Mouse (Mus musculus) spleen, postnatal 14 days (tissue): ENCODE results near the gene Tfpi.

Experiments
- DNase-seq, 2 experiments: peaks; one replicate each; pipeline ENCODE4 v3.0.0; 2021 to 2022; ENCODE audit warnings: low spot score in 2 of 2

The Tfpi gene

DNA sequence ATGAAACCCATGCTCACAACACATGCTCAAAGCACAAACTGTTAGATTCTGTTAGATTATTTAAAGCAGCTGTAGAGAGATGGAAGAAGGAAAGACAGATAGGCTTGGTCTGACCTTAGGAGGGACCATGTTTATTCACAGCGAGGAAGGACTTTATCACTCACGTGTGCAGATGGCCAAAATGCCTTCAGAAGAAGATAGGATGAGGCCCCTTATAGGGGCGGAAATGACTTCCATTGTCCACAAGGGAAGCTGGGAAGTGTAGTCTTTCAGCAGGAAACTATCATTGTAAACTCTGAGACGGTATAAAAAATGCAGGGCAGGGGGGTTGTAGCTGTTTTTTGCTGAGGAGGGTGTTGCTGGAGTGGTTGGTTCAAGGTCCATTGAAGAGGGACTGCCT lies at the start of gene Tfpi:
Tfpi (minus strand) TSS at position 199 of the 400 bp plus-strand sequence.
- DNase-seq: no peak

DNA sequence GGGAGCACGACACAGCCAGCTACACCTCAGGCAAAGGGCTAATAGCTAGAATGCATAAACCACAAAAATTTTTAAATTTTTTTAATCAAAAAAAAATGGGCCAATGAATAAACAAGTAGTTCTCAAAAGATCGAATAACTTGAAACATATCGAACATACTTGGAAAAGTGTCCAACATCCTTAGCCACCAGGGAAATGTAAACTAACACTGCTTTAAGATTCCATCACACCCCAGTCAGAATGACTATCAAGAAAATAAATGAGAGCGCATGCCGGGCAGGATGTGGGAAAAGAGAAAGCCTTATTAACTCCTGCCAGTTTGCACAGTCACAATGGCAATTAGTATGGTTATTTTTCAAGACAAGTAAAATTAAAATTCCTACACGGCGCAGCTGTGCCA lies 49.6 kb upstream of the Tfpi start:
- DNase-seq: no peak

DNA sequence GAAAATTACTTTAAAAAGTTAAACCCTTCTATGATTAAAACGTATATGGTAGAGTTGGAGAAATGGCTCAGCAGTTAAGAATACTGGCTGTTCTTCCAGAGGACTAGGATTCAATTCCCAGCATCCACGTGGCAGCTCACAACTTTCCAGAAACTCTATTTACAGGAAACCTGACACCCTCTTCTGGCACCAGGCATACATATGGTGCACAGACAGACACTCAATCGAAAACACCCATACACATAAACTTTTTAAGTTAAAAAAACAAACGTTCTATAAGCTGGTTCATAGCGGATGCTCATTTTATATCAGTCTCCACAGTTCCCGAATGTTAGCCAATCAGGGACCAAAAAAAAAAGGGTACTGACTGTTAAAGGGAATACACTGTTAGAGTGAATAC lies 49.2 kb upstream of the Tfpi start:
- DNase-seq: no peak

DNA sequence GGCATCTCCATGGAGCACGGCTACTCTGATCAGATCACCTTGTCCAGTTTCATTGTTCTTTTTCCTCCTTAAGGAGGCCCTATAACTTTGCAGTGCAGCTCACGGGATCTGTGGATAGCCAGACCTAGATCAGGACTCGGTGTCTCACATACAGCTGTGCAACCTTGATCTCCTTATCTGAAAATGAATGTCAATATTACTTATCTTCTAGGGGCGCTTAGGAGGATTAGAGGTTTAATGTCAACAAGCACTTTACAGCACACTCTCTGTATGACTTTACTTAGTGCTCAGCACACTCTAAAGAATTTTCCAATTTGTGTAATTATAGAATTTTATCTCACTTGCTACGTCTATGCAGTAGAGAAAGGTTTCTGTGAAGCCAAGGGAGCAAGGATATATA lies 48.5 kb upstream of the Tfpi start:
- DNase-seq: no peak

DNA sequence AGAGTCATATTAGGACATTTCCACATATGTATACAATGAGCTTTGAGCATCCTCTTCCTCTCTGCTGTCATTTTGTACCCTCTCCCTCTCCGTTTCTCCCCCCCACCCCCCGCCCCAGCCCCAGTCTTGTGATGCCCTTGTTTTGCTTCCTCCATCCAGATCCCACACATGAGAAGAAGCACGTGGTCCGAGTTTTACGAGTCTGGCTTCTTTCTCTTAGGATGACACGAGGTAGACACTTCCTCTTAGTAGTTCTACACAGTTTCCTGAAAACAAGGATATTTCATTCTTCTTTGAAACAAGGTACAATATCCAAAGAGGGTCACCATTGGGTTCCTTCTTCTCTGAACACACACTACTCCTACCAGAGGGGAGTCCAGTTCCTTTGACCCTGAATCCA lies 47.4 kb upstream of the Tfpi start:
- DNase-seq: no peak

DNA sequence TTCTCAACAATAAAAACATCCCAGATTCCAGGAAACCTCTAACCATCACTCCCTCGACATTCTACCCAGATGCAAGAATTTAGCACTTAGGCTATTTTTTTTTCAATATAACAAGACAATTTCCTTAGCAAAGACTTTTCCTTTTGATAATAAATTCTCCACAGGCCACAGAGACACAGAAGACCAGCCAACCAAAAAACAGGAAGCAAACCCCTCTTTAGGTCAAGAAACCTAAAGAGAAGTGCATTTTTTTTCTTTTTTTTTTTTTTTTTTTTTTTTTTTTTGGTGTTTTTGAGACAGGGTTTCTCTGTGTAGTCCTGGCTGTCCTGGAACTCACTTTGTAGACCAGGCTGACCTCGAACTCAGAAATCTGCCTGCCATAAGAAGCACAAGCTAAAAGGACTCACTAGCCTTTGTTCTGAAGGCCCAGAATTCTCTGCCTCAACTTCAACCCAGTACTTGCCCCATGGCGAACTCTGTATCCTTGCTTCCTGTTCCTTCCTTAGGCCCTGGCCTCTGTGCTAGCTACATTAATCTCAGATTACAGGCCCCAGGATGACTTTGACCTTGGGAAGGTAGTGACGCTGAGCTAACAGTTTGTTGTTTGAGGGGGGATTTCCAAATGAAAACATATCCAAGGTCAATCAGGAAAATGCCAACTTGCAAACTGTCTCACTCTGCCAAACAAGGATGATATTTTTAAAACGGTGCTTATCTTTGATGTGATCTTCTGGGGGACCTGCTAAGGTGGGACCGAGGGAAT lies 46.7 kb upstream of the Tfpi start:
- no peak for DNase-seq

DNA sequence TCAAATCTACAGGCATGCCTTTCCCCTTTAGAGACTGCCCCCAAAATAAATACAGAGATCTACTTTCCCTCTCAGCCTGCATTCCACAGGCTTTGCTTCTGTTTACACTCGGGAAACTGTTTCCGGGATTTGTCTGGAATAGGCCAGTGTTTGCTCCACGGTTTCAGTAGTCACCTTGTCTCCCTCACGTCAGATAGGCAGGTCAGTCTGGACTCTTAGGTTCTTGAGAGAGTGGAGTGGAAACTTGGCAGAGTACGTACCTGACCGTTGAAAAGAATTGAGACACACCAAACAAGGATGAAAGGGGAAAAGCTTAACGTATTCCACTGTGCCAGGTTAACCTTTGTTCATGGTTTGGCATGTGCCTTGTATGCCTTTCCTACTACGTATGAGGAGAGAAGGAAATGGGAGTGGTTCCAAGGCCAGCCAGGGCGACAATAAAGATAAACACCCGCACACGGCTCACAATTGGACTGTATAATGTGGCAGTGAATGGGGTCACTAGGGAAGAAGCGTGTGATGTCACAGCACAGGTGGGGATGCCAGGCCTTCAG lies 43.0 kb upstream of the Tfpi start:
- DNase-seq: no peak

DNA sequence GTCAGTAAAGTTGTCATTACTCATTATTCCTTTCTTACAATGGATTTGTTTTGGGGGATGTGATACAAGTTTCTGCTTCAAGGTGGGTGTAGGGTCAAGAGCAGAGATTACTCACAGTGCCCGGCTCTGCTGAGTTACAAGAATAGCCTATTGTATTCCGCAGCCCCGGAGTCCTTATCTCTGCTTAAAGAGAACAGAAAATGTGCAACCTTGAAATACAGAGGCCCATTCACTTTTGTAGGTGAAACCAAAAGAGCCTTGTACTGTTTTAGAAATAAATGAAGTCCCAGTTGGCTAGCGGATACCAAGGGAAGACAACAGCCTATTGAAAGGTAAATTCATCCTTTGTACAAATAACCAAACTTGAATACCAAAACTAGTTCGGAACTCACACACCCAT lies 42.2 kb upstream of the Tfpi start:
- no peak for DNase-seq

DNA sequence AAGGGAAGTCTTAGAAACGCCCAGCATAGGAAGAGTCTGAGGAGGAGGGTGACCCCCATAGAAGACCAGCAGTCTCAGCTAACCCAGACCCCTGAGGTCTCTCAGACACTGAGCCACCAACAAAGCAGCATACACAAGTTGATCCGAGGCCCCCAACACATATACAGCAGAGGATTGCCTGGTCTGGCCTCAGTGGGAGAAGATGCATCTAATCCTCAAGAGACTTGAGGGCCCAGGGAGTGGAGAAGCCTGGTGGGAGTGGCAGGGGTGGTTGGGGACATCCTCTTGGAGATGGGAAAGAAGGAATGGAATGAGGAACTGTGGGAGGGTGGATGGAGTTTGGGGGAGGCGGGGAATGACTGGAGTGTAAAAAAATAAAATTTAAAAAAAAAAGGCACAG lies 36.7 kb upstream of the Tfpi start:
- no peak for DNase-seq

DNA sequence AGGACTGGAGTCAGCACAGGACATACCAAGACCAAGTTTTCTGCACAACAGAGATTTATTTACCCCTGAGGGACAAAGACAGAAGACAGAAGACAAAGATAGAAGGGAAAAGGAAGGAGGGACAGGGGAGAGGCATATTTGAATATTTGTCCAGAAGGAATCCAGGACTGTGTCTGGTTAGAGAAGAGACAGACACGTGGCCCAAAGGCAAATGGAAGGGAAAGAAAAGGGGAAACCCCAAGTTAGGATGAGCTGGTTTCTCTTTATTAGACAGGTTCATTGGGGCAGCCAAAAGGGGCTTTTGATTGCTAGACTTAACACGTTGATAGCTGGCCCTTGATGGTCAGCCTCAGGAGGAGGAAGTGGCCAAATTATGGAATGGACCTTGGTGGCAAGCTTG lies 34.9 kb upstream of the Tfpi start:
- DNase-seq: no peak

DNA sequence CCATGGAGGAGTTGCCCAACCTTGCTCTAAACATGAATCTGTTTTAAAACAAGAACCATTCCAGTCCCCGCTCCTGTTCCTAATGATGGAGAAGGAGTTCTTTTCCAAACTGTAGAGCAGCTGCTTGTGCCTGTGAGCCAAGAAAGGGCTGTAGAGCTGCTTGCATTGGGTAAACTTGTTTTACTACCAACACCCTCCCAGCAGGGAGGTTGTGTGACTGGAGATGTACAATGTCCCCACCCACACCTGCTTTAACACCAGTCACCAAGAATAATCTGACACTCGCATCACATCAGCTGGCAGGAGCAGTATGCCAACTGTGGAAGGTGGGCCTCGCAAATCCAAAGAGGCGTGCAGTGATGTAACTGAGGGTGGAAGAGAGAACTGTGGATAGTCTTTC lies 34.5 kb upstream of the Tfpi start:
- DNase-seq: no peak

DNA sequence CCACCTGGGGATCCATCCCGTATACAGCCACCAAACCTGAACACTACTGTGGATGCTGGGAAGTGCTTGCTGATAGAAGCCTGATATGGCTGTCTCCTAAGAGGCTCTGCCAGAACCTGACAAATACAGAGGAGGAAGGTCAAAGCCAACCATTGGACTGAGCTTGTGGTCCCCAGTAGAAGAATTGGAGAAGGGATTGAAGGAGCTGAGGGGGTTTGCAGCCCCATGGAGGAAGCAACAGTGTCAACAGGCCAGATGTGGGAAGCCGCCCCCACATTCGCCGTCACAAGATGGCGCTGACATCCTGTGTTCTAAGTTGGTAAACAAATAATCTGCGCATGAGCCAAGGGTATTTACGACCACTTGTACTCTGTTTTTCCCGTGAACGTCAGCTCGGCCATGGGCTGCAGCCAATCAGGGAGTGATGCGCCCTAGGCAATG lies 28.4 kb upstream of the Tfpi start:
- peak in 1 of 2 experiments; percentile 9 for DNase-seq

DNA sequence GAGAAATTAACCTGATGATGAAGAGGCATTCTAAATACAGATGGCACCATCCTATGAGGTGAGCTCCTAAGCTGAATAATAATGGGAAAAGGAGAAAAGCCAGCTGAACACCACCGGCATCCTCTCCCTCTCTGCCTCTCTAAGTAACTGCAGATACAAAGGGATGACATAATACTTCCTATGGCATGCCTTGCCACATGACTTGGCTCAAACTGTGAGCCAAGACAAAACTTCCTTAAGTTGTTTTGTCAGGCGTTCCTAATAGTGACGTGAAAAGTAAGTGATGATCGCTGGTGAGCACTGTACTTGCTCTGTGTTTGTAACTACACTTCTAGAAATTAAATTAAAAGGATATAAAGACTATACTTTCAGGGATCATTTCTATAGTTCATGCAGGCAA lies 27.7 kb upstream of the Tfpi start:
- DNase-seq: no peak

DNA sequence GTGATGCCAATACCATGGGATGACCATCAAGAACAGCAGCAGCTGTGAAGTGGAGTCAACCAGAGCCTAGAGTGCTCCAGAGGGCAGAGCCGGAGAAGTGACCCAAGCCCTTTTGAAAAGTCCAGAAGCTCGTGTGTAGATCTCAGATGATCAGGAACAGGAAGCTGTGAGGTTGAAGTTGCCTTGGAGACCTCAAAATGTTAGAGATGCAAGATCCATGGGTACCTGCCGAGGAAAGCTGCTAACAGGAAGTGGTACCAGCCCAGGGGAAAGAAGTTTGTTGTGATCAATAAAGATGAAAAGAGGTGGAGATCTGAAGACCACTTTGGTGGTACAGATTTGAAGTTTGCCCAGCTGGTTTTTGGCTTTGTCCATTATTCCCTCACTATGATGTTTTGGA lies 22.3 kb upstream of the Tfpi start:
- no peak for DNase-seq

DNA sequence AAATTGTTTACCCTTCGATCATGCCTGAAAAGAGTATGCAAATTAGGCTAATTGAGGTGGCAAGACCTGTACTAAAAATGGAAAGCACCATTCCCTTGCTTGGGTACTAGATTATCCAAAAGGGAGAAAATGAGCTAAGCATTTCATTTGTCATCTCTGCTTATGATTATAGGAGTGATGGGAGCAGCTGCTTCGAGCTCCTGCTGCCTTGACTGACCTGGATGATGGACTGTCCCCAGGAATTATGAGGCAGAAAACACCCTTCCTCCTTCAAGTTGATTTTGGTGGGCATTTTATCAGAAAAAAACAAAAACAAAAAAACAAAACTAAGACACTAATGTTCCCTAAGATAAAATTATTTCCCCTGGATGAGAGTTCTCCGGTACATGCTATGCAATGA lies 18.5 kb upstream of the Tfpi start:
- no peak for DNase-seq

DNA sequence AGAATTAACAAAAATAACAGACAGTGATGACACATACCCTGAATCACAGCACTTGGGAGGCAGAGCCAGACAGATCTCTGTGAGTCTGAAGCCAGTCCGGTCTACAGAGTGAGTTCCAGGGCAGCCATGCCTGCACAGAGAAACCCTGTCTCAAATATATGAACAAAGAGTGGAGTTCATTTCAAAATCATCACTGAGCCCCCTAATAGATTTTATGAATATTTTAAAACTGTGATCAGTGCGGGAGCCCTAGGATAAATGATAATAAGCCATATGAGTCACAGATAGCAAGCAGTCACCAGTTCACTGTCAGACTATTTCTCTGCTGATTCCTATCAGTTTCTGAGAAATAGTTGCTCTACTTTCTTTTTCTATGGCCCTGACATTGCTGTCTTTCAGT lies 17.1 kb upstream of the Tfpi start:
- no peak for DNase-seq

DNA sequence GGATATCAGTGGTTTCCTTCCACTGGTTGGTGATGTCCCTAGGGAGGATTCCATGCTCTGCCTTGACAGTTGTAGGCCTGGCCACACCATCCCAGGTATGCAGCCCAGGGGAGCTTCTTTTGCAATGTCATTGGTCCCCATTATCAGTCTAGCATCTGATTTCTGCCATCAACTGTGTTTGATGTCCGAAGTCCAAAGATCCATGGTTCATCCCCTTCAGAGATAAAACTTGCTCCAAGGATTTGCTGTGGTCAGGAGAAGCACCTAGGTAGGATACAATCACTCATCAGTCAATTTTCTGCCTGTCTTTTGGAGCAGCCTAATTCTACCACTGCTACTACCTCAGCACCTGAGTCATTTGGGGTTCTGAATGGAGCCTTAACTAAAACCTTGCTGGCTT lies 15.1 kb upstream of the Tfpi start:
- DNase-seq: no peak

DNA sequence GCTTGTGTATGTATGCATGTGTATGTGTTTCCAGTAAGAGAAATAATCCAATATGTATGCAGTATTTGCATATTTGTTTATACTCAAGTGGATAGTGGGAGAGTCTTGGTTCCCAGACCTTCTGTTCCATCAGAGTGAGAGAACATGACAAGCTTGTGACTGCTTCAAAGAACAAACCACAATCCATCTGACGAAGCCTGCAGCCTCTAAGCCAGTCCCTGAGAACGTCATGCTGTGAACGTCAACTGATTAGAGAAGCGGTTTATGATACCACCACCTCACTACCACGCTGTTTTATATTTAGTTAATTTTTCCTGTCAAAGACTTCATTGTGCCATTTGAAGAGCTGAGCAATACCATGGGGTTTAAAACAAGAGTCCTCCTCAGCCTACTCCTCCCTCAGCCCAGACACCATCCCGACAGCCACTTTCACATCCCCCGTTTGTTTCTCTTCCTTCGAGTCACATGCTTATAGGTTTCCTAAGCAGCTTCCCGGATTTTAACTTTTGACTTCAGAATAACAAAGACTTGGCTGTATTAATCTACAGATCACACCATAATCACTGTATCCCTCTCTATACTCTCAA lies 11.2 kb upstream of the Tfpi start:
- DNase-seq: no peak

DNA sequence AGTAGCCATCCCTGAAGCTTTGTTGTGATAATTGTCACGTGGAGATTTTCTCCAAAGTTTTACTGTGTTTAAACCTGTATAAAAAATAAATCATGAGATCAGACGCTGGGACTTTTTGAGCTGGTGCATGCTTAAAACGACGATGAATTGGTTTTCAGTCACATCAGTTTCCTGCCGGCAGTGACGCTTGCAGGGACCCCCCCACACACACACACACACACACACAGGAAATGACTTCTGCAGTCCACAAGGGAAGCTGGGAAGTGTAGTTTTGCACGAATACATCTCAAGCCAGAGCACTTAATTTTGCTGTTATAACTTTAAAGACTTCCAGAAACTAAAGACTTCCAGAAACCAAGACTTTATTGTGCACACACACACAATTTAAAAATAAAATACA lies 5.3 kb upstream of the Tfpi start:
- peak in 1 of 2 experiments; percentile 21 for DNase-seq

DNA sequence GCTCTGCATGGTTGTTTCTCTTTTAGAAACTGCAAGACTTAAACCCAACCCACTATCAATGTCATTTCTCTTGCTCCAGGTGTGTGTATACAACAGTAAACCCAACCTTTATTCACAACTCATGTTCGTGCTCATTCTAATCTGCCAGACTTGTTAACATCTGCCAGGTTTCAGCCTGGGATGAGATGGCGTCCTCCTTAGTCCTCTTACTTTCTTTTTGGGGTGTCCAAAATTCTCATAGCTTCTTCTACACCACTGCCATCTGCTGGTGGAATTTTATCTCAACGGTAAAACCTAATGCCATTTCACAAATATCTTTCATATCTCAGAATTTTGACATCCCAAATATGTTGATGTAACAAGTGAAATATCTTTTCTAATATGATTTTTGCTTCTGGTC lies 2.5 kb upstream of the Tfpi start:
- peak in 1 of 2 experiments; percentile 21 for DNase-seq

DNA sequence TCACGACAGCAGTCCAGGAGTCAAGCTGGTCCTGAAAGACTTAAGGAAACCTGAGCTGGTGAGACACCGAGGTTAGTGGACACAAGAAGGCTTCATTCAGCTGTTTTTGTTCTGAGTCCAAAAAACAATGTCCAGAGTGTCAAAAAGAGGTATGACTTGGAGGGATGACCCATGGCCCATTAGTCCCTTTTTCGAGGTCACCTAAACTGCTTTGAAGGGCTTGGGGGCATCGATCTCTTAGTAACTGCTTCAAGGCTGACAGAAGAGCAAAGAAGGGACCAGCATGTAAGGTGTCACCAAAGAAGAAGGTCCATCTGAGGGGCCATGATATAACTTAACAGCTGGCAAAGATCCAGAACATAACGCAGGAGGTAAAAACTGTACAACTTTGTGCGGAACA lies 1.2 kb upstream of the Tfpi start:
- no peak for DNase-seq

DNA sequence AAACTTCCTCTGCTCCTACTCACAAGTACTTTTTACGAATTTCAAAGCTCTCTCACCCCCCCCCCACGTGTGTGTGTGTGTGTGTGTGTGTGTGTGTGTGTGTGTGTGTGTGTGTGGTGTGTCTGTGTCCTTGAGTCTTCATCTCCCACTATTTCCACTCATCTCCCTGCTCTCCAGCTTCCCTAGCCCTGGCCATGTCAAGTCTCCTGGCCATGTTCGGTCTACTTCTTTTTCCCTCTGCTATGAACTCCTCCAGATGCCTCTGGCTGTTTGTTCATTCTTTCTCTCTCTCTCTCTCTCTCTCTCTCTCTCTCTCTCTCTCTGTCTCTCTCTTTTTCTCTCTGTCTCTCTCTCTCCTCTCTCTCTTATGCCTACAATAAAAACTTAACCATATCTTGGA lies 444 bp downstream of the Tfpi start:
- DNase-seq: no peak

DNA sequence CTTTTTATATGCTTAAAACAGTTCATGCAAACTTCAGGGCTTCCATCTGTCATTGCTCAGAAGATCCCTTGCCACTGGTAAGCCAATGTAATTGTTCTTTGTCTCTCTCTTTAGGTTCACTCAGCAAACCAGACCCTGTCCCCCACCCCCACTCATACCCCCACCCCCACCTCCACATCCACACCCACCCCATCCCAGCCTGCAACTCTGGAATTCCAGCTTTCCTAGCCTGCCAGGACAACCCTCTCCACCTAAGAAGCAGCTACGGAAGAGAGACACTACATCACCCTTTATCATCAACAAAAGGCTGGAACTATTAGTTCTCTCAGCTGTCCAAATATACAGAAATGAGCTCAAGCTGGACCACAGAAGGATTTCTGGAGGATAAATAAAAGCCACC lies 974 bp downstream of the Tfpi start:
- DNase-seq: no peak

DNA sequence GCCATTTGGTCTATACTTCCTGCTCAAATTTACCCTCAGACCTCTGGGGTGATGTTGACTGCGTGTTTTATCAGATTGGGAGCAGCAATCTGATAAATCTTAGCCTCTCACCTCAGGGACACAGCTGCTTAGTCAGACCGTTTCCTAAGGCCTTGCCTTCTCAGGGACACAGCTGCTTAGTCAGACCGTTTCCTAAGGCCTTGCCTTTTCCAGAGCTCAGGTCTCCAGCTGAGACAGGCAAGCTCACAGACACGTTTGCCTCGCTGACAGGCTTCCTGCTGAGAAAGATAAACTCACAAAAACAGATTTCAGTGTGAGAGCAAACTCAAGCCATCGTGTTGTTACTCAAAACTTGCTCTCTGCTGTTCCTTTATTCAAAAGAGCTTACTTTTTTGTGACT lies 1.9 kb downstream of the Tfpi start:
- no peak for DNase-seq
